Mouse (Mus musculus): ENCODE data around the gene Cryaa. TPM values are rescaled to one million over a fixed set of nuclear protein-coding genes. Genes with fewer than 3 reads are reported as not detected.
A peak's percentile ranks its signal among the peaks of the same experiment; 100 is the strongest.

The Cryaa gene
- polyA plus RNA-seq, 1 experiment from 2014 or later = 14.2 TPM

DNA sequence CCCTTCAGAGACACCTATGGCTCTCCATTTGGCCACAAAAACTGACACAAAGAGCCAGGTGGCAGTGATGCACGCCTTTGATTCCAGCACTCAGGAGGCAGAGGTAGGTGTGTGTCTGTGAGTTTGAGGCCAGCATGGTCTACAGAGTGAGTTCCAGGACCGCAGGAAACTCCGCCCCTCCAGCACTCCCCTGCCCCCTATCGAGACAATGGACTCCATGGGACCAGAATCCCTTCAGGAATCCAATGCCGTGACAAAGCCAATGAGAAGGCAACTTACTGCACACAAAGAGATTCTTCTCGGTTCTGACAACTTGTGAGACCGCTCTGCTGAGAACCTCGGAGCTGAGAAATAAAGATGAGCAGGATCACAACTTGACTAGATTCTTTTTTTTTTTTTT lies 35.3 kb upstream of the Cryaa start:
- Histone ChIP-seq H3K9ac (no peak overlapping the region), H3K27ac (replicated peaks) (no peak overlapping the region), H3K9me3 (replicated peaks) (no peaks in the 10 kb centered on the region), H3K4me2 (replicated peaks) (no peak overlapping the region), H3K4me3 (replicated peaks) (no peak overlapping the region), H3K36me3 (peaks cover 16% of the 10 kb centered on the region), H3K27me3 (no peaks in the 10 kb centered on the region), H3K4me1 (peaks cover 9% of the 10 kb centered on the region)
- ATAC-seq (ENCODE audit: insufficient number of reproducible peaks, low FRiP score, low TSS enrichment, low read depth) = no peak
- WGBS = 44% methylated on average over 8 of the region's 8 CpGs

DNA sequence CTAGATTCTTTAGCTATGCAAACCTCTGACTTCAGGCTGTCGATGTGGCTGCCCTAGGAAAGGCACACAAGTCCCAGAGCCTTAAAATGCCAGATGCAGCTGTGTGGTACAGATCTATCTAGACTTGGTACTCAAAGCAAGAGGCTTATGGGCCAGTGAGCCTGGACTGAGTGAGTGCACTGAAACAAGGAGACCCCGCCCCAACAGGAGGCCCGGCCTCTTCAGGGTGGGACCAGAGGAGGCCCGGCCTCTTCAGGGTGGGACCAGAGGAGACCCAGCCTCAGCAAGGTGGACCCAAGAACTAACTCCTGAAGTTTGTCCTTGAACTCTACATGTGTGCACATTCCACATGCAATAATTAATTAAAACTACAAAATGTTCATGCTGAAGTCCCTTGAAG lies 34.7 kb upstream of the Cryaa start:
- Histone ChIP-seq H3K9ac (no peak overlapping the region), H3K4me2 (replicated peaks) (no peak overlapping the region), H3K4me1 (peaks cover 3% of the 10 kb centered on the region; the same call in 1 of the 2 replicates), H3K27me3 (no peaks in the 10 kb centered on the region), H3K4me3 (replicated peaks) (no peak overlapping the region), H3K36me3 (peaks cover 22% of the 10 kb centered on the region), H3K9me3 (replicated peaks) (no peaks in the 10 kb centered on the region), H3K27ac (replicated peaks) (no peak overlapping the region)
- ATAC-seq (ENCODE audit: insufficient number of reproducible peaks, low FRiP score, low TSS enrichment, low read depth) = no peak
- WGBS = 74% methylated on average over 4 of the region's 4 CpGs

DNA sequence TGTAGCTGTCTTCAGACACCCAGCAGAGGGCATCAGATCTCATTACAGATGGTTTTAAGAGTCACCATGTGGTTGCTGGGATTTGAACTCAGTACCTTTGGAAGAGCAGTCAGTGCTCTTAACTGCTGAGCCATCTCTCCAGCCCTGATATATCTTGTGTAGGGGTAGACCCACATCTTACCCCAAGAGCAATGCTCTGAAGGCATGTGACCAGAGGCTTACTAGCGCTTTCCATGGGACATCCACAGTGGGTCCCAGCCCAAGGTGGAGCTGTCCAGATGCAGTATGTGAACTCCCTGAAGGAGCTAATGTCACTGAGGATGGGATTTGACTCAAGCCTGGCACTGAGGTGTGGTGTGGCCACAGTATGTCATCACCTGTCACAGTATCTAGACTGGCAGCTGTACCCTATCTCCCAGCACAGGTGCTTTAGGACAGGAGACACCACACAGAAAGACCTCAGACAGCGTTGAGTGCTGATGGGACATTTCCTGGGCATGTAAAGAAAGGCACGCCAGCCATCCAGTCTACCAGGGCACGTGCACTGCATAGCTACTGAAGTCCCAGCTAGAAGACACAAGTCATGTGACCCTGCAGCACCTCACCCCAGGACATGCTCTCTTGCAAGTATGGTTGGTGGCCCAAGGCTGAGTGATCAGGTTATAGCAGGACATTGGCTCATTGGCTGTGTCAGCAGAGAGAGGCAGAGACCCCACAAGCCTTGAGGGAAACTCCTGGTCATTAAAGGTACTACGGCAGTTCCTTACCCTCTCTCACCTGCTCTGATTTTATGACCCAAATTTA lies 31.2 kb upstream of the Cryaa start:
- H3K4me2 ChIP-seq (replicated peaks) = no peak overlapping the region
- no peak for ATAC-seq (ENCODE audit: insufficient number of reproducible peaks, low FRiP score, low TSS enrichment, low read depth)
- WGBS = 97% methylated on average over 5 of the region's 5 CpGs
- no peak overlapping the region for H3K9ac ChIP-seq
- no peaks in the 10 kb centered on the region for H3K4me1 ChIP-seq
- H3K4me3 ChIP-seq (replicated peaks) = no peak overlapping the region
- no peak overlapping the region for H3K27ac ChIP-seq (replicated peaks)
- no peaks in the 10 kb centered on the region for H3K9me3 ChIP-seq (replicated peaks)
- H3K36me3 ChIP-seq = peaks cover 57% of the 10 kb centered on the region
- H3K27me3 ChIP-seq = no peaks in the 10 kb centered on the region

DNA sequence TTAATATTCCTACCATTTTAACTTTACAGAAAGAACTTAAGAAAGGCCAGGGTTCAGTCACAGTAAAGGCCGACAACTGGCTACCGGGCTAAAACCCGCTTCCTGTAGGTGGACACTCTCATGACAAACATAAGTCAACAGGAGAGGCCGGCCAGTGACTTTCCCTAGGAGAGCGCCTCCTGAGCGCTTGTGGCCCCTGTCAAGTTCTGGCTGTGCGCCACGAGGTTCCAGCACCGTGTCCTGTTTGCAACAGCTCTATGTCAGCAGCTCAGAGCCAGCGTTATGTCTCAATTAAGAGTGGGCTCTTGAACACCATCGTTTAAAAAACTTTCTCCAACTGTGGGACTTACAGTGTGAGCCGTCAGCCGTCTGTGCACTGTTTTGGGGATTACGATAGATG lies 25.5 kb upstream of the Cryaa start:
- H3K27me3 ChIP-seq = no peaks in the 10 kb centered on the region
- H3K9ac ChIP-seq = no peak overlapping the region
- no peak for ATAC-seq (ENCODE audit: insufficient number of reproducible peaks, low FRiP score, low TSS enrichment, low read depth)
- no peak overlapping the region for H3K4me2 ChIP-seq (replicated peaks)
- no peaks in the 10 kb centered on the region for H3K9me3 ChIP-seq (replicated peaks)
- no peak overlapping the region for H3K4me3 ChIP-seq (replicated peaks)
- peaks cover 18% of the 10 kb centered on the region for H3K4me1 ChIP-seq
- peaks cover 84% of the 10 kb centered on the region for H3K36me3 ChIP-seq
- WGBS = 91% methylated on average over 14 of the region's 14 CpGs
- H3K27ac ChIP-seq (replicated peaks) = no peak overlapping the region

DNA sequence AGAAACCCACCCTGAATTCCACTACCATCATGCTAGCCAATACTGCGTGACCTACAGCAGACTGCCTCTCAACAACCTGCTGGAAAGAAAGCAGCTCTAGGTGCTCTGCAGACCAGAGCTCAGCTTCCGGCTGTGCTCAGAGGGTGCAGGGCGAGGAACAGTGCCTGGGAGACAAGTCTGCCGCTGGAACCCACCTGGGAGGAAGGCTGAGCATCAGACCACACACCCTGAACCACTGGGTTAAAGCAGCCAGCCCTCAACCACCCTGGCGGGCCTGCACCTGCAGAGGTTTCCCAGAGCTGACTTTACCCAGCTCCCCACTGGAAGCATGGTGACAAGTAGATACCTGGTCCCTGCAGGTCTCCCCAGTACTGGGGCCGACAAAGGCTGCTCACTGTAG lies 24.3 kb upstream of the Cryaa start:
- H3K4me2 ChIP-seq (replicated peaks) = no peak overlapping the region
- ATAC-seq (ENCODE audit: insufficient number of reproducible peaks, low FRiP score, low TSS enrichment, low read depth) = no peak
- WGBS = 79% methylated on average over 6 of the region's 6 CpGs
- H3K27me3 ChIP-seq = no peaks in the 10 kb centered on the region
- no peak overlapping the region for H3K9ac ChIP-seq
- peaks cover 73% of the 10 kb centered on the region for H3K36me3 ChIP-seq
- H3K9me3 ChIP-seq (replicated peaks) = no peaks in the 10 kb centered on the region
- no peak overlapping the region for H3K4me3 ChIP-seq (replicated peaks)
- H3K27ac ChIP-seq (replicated peaks) = no peak overlapping the region
- peaks cover 25% of the 10 kb centered on the region for H3K4me1 ChIP-seq

DNA sequence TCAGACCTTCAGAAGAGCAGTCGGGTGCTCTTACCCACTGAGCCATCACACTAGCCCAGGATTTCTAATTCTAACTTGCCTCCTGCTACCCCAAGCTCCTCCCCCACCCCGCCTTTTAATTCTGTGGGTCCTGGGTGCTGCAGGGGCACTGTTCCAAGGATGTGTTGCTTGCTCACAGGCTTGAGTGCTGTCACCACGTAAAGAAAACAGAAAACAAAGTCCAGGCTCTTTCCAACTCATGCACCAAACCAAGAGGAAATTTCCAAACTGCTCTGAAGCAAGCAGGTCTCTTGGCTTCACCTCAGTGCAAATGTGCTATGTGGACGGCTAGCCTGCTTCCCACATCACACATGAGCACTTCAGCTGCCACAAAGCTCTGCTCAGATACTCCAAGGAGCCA lies 22.2 kb upstream of the Cryaa start:
- Histone ChIP-seq H3K27ac (replicated peaks) (no peak overlapping the region), H3K4me1 (peaks cover 30% of the 10 kb centered on the region), H3K4me2 (replicated peaks) (no peak overlapping the region), H3K9me3 (replicated peaks) (no peaks in the 10 kb centered on the region), H3K36me3 (peaks cover 52% of the 10 kb centered on the region), H3K4me3 (replicated peaks) (no peak overlapping the region), H3K27me3 (no peaks in the 10 kb centered on the region), H3K9ac (no peak overlapping the region)
- no peak for ATAC-seq (ENCODE audit: insufficient number of reproducible peaks, low FRiP score, low TSS enrichment, low read depth)
- 68% methylated on average over 4 of the region's 4 CpGs for WGBS

DNA sequence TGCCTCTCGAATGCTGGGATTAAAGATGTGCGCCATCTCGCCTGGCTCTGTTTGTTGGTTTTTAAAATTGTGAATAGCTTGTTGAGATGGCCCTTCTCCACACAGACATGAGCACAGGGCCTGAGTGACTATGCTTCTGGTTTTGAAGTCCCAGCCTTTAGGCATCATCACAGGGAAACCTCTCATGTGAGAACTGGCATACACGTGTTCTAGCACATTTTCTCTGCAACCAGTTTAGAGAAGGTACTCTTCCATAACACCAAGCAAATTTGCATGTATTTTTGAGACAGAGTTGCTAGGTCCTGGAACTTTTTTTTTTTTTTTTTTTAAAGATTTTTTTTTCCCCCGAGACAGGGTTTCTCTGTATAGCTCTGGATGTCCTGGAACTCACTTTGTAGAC lies 20.9 kb upstream of the Cryaa start:
- H3K27ac ChIP-seq (replicated peaks) = no peak overlapping the region
- no peaks in the 10 kb centered on the region for H3K9me3 ChIP-seq (replicated peaks)
- peaks cover 30% of the 10 kb centered on the region for H3K4me1 ChIP-seq
- H3K4me3 ChIP-seq (replicated peaks) = 0 out of 2 replicates have a peak overlapping the region, but pooled peaks have one; percentile 77
- peaks cover 39% of the 10 kb centered on the region for H3K36me3 ChIP-seq
- 83% methylated on average over 5 of the region's 5 CpGs for WGBS
- H3K9ac ChIP-seq = no peak overlapping the region
- H3K27me3 ChIP-seq = no peaks in the 10 kb centered on the region
- H3K4me2 ChIP-seq (replicated peaks) = 0 out of 2 replicates have a peak overlapping the region, but pooled peaks have one; percentile 66
- no peak for ATAC-seq (ENCODE audit: insufficient number of reproducible peaks, low FRiP score, low TSS enrichment, low read depth)

DNA sequence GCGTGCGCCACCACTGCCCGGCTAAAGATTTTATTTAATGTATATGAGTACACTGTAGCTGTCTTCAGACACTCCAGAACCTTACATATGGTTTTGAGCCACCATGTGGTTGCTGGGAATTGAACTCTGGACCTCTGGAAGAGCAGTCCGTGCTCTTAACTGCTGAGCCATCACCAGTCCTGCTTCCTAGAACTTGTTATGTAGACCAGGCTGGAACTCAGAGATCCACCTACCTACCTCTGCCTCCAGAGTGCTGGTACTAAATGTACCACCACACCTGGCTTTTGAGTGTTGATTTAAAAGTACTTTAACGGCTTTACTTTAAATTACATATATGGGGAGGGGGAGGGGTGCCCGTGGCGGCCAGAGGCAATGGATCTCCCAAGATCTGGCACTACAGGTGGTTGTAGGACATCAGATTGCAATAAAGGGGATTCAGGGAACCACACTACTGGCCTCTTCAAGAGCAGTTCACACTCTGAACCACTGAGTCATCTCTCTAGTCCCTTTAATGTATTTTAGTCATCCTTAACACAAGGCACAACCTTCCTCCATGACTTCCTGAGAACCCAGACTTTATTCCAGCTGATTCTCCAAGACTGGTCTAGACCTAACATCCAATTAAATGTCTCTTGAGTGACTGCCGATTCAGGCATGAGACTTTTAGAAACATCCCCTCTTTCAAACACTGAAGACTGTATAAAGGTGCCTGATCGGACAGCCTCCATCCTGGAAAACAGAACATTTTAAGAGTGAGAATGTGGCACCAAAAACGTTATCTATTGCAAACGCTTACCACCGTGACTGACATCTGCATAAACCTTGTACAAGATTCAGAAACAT lies 20.2 kb upstream of the Cryaa start:
- no peak for ATAC-seq (ENCODE audit: insufficient number of reproducible peaks, low FRiP score, low TSS enrichment, low read depth)
- WGBS = 45% methylated on average over 12 of the region's 12 CpGs

DNA sequence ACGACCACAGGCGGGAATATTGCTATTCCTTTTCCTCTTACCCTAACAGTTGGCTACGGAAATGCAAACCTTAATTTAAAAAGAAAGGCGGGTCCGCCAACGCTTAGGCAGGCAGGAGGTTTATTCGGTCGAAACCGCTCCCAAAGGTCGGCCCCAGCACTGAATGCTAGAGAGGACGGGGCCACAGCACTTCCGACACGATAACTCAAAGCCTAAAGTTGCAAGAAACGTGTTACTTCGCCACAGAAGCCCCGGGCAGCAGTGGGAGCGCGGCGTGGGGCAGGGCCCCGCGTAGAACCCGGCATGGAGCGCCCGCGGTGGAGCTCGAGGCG lies 19.5 kb upstream of the Cryaa start:
- Histone ChIP-seq H3K27me3 (no peaks in the 10 kb centered on the region), H3K4me3 (replicated peaks) (peak overlapping the region; percentile 77), H3K4me1 (peaks cover 30% of the 10 kb centered on the region), H3K27ac (replicated peaks) (peak overlapping the region; percentile 84), H3K9me3 (replicated peaks) (no peaks in the 10 kb centered on the region), H3K36me3 (peaks cover 26% of the 10 kb centered on the region), H3K4me2 (replicated peaks) (peak overlapping the region; percentile 66), H3K9ac (peak overlapping the region; percentile 96)
- under 1% methylated on average over 27 of the region's 27 CpGs for WGBS
- ATAC-seq (ENCODE audit: insufficient number of reproducible peaks, low FRiP score, low TSS enrichment, low read depth) = no peak

More for the DNA sequence above, 20.2 kb upstream of the Cryaa start:
- H3K36me3 ChIP-seq = peaks cover 32% of the 10 kb centered on the region
- H3K4me3 ChIP-seq (replicated peaks) = peak overlapping the region; percentile 77
- peak overlapping the region; percentile 66 for H3K4me2 ChIP-seq (replicated peaks)
- H3K9me3 ChIP-seq (replicated peaks) = no peaks in the 10 kb centered on the region
- no peaks in the 10 kb centered on the region for H3K27me3 ChIP-seq
- H3K9ac ChIP-seq = peak overlapping the region; percentile 96
- peaks cover 30% of the 10 kb centered on the region for H3K4me1 ChIP-seq
- H3K27ac ChIP-seq (replicated peaks) = no peak overlapping the region

DNA sequence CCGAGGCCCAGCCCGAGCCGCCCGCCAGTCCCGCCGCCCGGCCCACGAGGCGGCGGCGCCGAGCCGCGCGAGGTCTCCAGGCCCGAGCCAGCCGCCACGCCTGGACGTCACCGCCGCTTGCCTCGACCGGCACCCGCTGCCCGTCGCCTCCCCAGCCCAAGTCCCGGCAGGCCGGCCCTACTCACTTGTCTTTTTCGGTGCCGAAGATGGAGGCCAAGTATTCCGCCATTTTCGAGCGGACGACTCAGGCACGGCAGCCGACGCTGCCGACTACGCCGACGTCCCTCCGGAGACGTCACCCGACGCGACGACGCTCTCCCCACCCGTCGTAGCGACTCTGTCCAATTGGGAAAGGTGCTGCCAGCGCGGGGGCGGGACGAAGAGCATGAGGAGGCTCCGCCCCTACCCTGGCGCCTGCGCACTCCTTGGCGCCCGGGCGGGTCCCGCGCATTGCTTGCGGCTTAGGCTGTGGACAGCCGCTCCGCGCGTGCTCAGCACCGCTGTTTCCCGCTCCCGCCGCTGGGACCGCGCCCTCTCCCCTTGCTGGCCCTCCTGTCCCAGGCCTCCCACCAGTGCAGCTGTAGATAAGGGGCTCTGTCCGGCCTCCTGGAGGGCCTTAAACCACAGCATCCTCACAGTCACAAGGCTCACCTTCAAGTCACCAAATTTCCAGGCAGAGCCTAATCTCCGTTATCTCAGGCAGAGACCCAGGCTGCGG lies 19.0 kb upstream of the Cryaa start, which contains the start of gene U2af1:
Gene U2af1, minus strand, starts transcription at position 425 of the 718 bp plus-strand sequence.
- Histone ChIP-seq H3K27me3 (no peaks in the 10 kb centered on the region), H3K4me1 (peaks cover 25% of the 10 kb centered on the region), H3K27ac (replicated peaks) (peak within 1 kb of the TSS; percentile 84), H3K9me3 (replicated peaks) (no peaks in the 10 kb centered on the region), H3K4me2 (replicated peaks) (peak within 1 kb of the TSS; percentile 89), H3K9ac (peak within 1 kb of the TSS; percentile 96), H3K4me3 (replicated peaks) (peak within 1 kb of the TSS; percentile 77), H3K36me3 (peaks cover 20% of the 10 kb centered on the region)
- ATAC-seq (ENCODE audit: insufficient number of reproducible peaks, low FRiP score, low TSS enrichment, low read depth) = peak; percentile 98
- WGBS = under 1% methylated on average over 76 of the region's 77 CpGs

All from embryonic facial prominence, embryonic 15.5 days (tissue).